Mouse (Mus musculus) heart, adult 2 months (tissue): Measurements from ENCODE around the gene Zdhhc6. TPM values are rescaled to one million over a fixed set of nuclear protein-coding genes. Genes with fewer than 3 reads are reported as not detected.

Source experiments
- DNase-seq, 2 experiments: peaks; one replicate each; pipeline ENCODE4 v3.0.0; 2021
- H3K27ac ChIP-seq: fragments of 200-600 bp; 2 replicates; pipeline ENCODE4 v1.8.1; 2022
- H3K27me3 ChIP-seq: fragments of 200-500 bp; 2 replicates; pipeline ENCODE4 v1.6.1; 2012; ENCODE audit warnings: mild to moderate bottlenecking, low read length, inconsistent platforms, mixed read lengths; ENCODE audit not compliant: control insufficient read depth, insufficient read depth
- H3K36me3 ChIP-seq: fragments of 200-500 bp; 2 replicates; pipeline ENCODE4 v1.6.1; 2012; ENCODE audit warnings: low read length, inconsistent platforms; ENCODE audit not compliant: control insufficient read depth, insufficient read depth
- H3K4me1 ChIP-seq: fragments of 200-500 bp; 2 replicates; pipeline ENCODE4 v1.6.1; 2011; ENCODE audit warnings: low read length; ENCODE audit not compliant: control insufficient read depth, insufficient read depth
- H3K4me3 ChIP-seq: fragments of 200-600 bp; 2 replicates; pipeline ENCODE4 v1.8.1; 2022
- H3K79me2 ChIP-seq: fragments of 200-500 bp; replicated peaks from 2 replicates; pipeline ENCODE4 v1.6.1; 2012; ENCODE audit warnings: mild to moderate bottlenecking, inconsistent platforms, low read length, moderate library complexity, mixed read lengths; ENCODE audit not compliant: control insufficient read depth, insufficient read depth
- H3K9ac ChIP-seq: fragments of 200-500 bp; 2 replicates; pipeline ENCODE4 v1.6.1; 2012; ENCODE audit warnings: low read depth, mild to moderate bottlenecking, control low read depth, inconsistent platforms, low read length, mixed read lengths
- CTCF ChIP-seq: fragments of 200-600 bp; IDR thresholded peaks from 2 replicates; pipeline ENCODE4 v1.8.1; 2022; ENCODE audit warnings: antibody characterized with exemption, mild to moderate bottlenecking, moderate library complexity
- EP300 ChIP-seq: fragments of 200-500 bp; IDR thresholded peaks from 2 replicates; pipeline ENCODE4 v1.6.1; 2011; ENCODE audit warnings: low read depth, low read length, control low read depth; ENCODE audit not compliant: insufficient read depth
- POLR2A ChIP-seq: fragments of 200-500 bp; IDR thresholded peaks from 2 replicates; pipeline ENCODE4 v1.6.1; 2011; ENCODE audit warnings: mild to moderate bottlenecking, low read depth, low read length, control low read depth; ENCODE audit not compliant: insufficient read depth
- WGBS: fragments of 180-500 bp; shearing (Covaris S2); methylation state at CpG from one replicate; pipeline ENCODE4 v1.1.7; 2018; 5-methylcytosine and 5-hydroxymethylcytosine counted together
- intact Hi-C: fragments of 180-260 bp; cut with DNase I; formaldehyde crosslinking; loops from one replicate; pipeline ENCODE4 v1.15.1; 2025
- polyA plus RNA-seq: library from polyadenylated mRNA; depleted of rRNA; stranded (reverse); fragments of >200 nt; gene quantifications from 2 replicates; pipeline ENCODE4 v1.2.3, GENCODE M21; 2012
- total RNA-seq, 2 experiments: library from RNA; stranded (reverse); gene quantifications; 2 replicates each; pipeline ENCODE4 v1.2.3; 2021

Zdhhc6 gene
- total and polyA plus RNA-seq, 3 experiments, result 10.4 to 22.1 (median 19.6) TPM

DNA sequence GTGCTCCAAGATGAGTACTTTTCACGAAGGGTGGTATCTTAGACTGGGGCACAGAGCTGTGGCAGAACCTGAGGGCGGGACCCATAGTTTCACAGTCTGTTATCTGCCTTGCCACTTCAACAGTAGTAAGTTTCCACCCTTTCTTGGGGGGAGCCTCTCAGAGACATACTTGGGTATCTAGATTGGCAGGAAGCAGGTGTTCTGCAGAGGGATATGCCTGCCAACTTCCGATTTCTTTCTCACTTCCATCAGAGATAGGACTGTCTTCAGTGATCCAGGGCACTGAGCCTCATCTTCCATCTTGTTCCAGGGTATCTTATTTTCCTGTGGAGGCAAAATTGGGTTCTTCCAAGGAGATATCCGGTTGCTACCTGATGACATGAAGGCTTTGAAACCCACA, 31.7 kb downstream of the Zdhhc6 start:
- no peak overlapping the region for H3K4me3 ChIP-seq
- no peak for DNase-seq
- no peak overlapping the region for H3K9ac ChIP-seq
- no peaks in the 10 kb centered on the region for H3K79me2 ChIP-seq
- no peaks in the 10 kb centered on the region for H3K27me3 ChIP-seq
- WGBS, result 67% methylated on average over 4 of the region's 4 CpGs
- H3K27ac ChIP-seq, result no peak overlapping the region
- no peaks in the 10 kb centered on the region for H3K36me3 ChIP-seq
- intact Hi-C loops, result no loop called here
- no peak for TF ChIP-seq EP300
- no peaks in the 10 kb centered on the region for H3K4me1 ChIP-seq

DNA sequence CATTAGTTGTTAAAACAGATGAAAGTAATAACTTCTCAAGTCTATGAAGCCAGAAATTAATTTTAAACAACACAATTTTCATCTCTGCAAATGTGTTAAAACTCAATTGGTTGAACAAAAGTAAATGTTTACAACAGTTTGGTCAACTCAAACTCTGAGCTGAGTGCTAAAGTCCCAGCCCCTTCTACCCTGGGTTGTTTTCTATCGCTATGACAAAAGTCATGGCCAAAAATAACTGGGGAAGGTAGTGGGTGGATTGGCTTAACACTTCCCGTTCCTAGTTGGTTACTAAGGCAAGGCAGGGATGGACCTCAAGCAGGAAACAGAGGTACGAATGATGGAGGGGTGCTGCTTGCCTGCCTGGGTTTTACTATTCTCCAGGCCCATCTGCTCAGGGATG, 39.1 kb downstream of the Zdhhc6 start:
- intact Hi-C loops, result no loop called here
- H3K27me3 ChIP-seq, result no peaks in the 10 kb centered on the region
- no peak overlapping the region for H3K9ac ChIP-seq
- H3K79me2 ChIP-seq, result no peaks in the 10 kb centered on the region
- H3K4me3 ChIP-seq, result no peak overlapping the region
- TF ChIP-seq POLR2A, result no peak
- no peak for TF ChIP-seq CTCF
- no peak for TF ChIP-seq EP300
- H3K27ac ChIP-seq, result no peak overlapping the region
- H3K36me3 ChIP-seq, result no peaks in the 10 kb centered on the region
- no peaks in the 10 kb centered on the region for H3K4me1 ChIP-seq
- WGBS, result 44% methylated on average over 3 of the region's 3 CpGs
- DNase-seq, result no peak

DNA sequence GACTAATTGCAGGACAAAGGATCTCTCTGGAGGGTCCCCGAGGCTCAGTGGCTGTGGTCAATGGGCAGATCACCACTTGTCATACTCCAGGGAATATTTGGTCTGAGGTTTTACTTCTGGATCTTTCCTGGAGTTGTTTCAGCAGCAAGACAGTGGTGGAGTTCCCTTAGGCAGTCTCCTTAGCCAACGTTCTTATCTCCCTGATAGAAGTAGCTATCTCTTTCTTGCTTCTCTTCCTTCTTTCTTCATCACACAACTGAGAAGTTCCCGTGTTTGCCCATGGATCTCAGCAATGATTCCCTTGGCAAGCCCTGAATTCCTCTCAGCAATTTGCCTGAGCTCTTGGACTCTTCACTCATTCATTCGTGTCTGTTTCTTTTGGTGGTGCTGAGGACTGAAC, 39.7 kb downstream of the Zdhhc6 start:
- no peak for DNase-seq
- intact Hi-C loops, result no loop called here
- Histone ChIP-seq H3K79me2 (no peaks in the 10 kb centered on the region), H3K9ac (no peak overlapping the region), H3K4me3 (no peak overlapping the region), H3K27ac (no peak overlapping the region), H3K27me3 (no peaks in the 10 kb centered on the region), H3K36me3 (no peaks in the 10 kb centered on the region), H3K4me1 (no peaks in the 10 kb centered on the region)
- TF ChIP-seq POLR2A (no peak), EP300 (no peak), CTCF (no peak)
- WGBS, result 73% methylated on average over 4 of the region's 4 CpGs

DNA sequence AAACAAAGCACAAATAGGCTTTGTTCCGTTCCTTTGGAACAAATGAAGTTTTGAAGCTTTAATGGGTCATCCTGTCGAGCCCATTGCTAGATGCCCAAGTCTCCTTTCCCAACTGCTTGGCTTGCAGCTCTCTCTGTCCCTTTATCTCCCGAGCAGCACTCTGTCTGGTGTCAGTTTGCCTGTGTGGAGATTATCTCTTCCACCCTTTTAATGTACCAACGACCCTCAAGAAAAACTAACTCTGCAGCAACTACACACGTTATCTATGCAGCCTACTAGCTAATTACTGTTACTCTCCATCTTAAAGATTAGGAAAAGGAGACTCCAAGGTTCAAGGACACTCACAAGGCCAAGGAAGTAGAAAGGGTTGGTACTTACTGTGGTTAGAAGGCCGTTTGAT, 42.5 kb downstream of the Zdhhc6 start:
- Histone ChIP-seq H3K4me1 (no peaks in the 10 kb centered on the region), H3K36me3 (no peaks in the 10 kb centered on the region), H3K4me3 (no peak overlapping the region), H3K9ac (no peak overlapping the region), H3K79me2 (no peaks in the 10 kb centered on the region), H3K27ac (no peak overlapping the region), H3K27me3 (no peaks in the 10 kb centered on the region)
- intact Hi-C loops, result no loop called here
- TF ChIP-seq EP300 (no peak), POLR2A (no peak)
- DNase-seq, result no peak
- WGBS, result 69% methylated on average over 6 of the region's 6 CpGs

DNA sequence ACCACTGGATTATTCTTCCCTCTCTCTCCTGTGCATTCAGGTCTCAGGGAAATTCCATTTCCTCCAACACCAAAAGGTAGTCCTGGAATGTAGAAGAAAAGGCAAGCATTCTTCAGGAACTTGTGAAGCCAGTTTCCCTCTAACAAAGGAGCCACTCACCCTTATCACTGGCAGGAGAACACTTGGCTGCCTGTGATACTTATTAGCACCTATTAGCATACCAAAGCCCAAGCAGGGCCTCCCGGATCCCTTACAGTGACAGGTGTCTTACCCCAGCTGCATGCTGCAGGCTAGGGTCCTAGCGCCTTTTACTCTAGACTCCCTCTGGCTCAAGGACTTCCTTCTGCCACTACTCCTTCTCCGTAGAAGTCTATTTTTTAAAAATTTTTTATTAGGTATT, 44.4 kb downstream of the Zdhhc6 start:
- 68% methylated on average over 3 of the region's 3 CpGs for WGBS
- no peak for DNase-seq
- Histone ChIP-seq H3K27me3 (no peaks in the 10 kb centered on the region), H3K79me2 (no peaks in the 10 kb centered on the region), H3K9ac (no peak overlapping the region), H3K4me3 (no peak overlapping the region), H3K4me1 (no peaks in the 10 kb centered on the region; the same call in 1 of the 2 replicates), H3K27ac (no peak overlapping the region), H3K36me3 (no peaks in the 10 kb centered on the region)
- TF ChIP-seq CTCF (no peak), POLR2A (no peak), EP300 (no peak)
- intact Hi-C loops, result no loop called here

DNA sequence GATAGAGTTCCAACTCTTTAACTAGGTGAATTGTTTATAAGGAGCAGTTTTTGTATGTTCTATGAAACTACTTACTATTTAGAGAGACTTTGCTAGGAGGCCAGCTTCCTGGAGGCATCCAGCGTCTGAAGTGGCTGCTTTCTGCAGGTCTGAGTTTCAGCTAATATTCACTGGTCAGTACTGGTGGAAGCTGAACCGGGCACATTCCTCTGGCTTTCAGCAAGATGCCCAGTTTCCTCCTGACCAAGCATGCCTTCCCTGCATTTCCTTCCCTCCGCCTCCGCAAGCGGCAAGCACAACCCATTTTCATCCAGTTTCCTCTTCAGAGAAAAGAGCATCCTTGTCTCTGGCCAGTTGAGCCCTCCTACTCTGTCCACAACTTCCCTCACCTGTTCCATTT, 46.8 kb downstream of the Zdhhc6 start:
- Histone ChIP-seq H3K27ac (no peak overlapping the region), H3K79me2 (no peaks in the 10 kb centered on the region), H3K4me3 (no peak overlapping the region), H3K36me3 (no peaks in the 10 kb centered on the region), H3K9ac (no peak overlapping the region), H3K27me3 (no peaks in the 10 kb centered on the region), H3K4me1 (no peaks in the 10 kb centered on the region; the same call in 1 of the 2 replicates)
- no peak for TF ChIP-seq EP300
- no peak for TF ChIP-seq POLR2A
- no peak for DNase-seq
- intact Hi-C loops, result no loop called here
- 66% methylated on average over 5 of the region's 5 CpGs for WGBS

DNA sequence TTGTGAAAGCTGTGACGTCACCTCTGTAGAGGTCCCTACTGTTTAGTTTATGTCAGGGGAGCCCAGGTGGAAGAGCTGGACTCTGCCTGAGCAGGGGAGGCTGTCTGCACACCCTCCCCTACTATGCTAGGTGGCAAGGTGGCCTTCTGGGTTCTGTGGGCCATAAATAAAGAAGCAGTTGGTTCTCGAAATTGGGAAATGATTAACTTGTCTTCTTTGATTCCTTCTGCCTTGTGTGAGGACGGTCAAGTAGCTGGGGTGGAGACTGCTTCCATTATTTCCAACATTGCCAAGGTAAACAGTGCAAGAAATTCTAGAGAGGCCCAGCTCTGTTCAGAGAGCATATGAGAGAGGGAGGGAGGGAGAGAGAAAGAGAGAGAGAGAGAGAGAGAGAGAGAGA, 47.7 kb downstream of the Zdhhc6 start:
- Histone ChIP-seq H3K27me3 (no peaks in the 10 kb centered on the region), H3K36me3 (no peaks in the 10 kb centered on the region), H3K4me3 (no peak overlapping the region), H3K4me1 (no peaks in the 10 kb centered on the region; the same call in 1 of the 2 replicates), H3K79me2 (no peaks in the 10 kb centered on the region), H3K9ac (no peak overlapping the region), H3K27ac (no peak overlapping the region)
- intact Hi-C loops, result no loop called here
- no peak for DNase-seq
- TF ChIP-seq POLR2A (no peak), EP300 (no peak)
- 54% methylated on average over 3 of the region's 3 CpGs for WGBS
